Mouse (Mus musculus) intestine, postnatal 0 days (tissue): ENCODE measurements around the gene Mansc4. TPM values are rescaled to one million over a fixed set of nuclear protein-coding genes. Genes with fewer than 3 reads are reported as not detected.

Experiments used
- ATAC-seq: fragments of 200-750 bp; cut with Nextera tagmentation; 2 replicates; pipeline ENCODE4 v1.8.0; 2017; ENCODE audit warnings: mild to moderate bottlenecking, moderate TSS enrichment, moderate library complexity
- H3K27ac ChIP-seq: fragments of 300-500 bp; sonication (generic); 2 replicates; pipeline ENCODE4 v1.5.1; 2014; ENCODE audit warnings: mild to moderate bottlenecking, low read depth, low read length, moderate library complexity
- H3K27me3 ChIP-seq: fragments of 300-500 bp; sonication (generic); replicated peaks from 2 replicates; pipeline ENCODE4 v1.6.1; 2014; ENCODE audit warnings: low read length, mixed read lengths; ENCODE audit not compliant: control insufficient read depth, insufficient read depth
- H3K36me3 ChIP-seq: fragments of 300-500 bp; sonication (generic); 2 replicates; pipeline ENCODE4 v1.6.1; 2014; ENCODE audit warnings: mild to moderate bottlenecking, moderate library complexity; ENCODE audit not compliant: control insufficient read depth, insufficient read depth
- H3K4me1 ChIP-seq: fragments of 300-500 bp; sonication (generic); replicated peaks from 2 replicates; pipeline ENCODE4 v1.6.1; 2014; ENCODE audit warnings: antibody characterized with exemption, low read length, mixed read lengths; ENCODE audit not compliant: control insufficient read depth, insufficient read depth
- H3K4me2 ChIP-seq: fragments of 300-500 bp; sonication (generic); replicated peaks from 2 replicates; pipeline ENCODE4 v1.6.1; 2014; ENCODE audit warnings: low read depth, mild to moderate bottlenecking, moderate library complexity
- H3K4me3 ChIP-seq: fragments of 300-500 bp; sonication (generic); 2 replicates; pipeline ENCODE4 v1.5.1; 2014; ENCODE audit warnings: low read depth, low read length
- H3K9ac ChIP-seq: fragments of 300-500 bp; sonication (generic); 2 replicates; pipeline ENCODE4 v1.6.1; 2014; ENCODE audit warnings: mild to moderate bottlenecking, low read depth, low read length
- H3K9me3 ChIP-seq: fragments of 300-500 bp; sonication (generic); 2 replicates; pipeline ENCODE4 v1.6.1; 2016; ENCODE audit warnings: mixed run types; ENCODE audit not compliant: control insufficient read depth
- CTCF ChIP-seq: sonication (generic); IDR thresholded peaks from 2 replicates; pipeline ENCODE4 v1.5.1; 2016; ENCODE audit warnings: low read depth, mild to moderate bottlenecking, control low read depth, antibody characterized with exemption, moderate library complexity
- WGBS: fragments of 180-500 bp; shearing (Covaris S2); extraction: QIAGEN DNeasy Blood & Tissue Kit; methylation state at CpG from one replicate; pipeline ENCODE4 v1.1.7; 2014; 5-methylcytosine and 5-hydroxymethylcytosine counted together
- polyA plus RNA-seq: library from polyadenylated mRNA; unstranded; fragments of >200 nt; fragmentation: Nextera tagmentation; extraction: Ambion mirVana; gene quantifications from 2 replicates; pipeline ENCODE4 v1.2.1, GENCODE M21; 2015

The Mansc4 gene
- polyA plus RNA-seq, 1 experiment from 2014 or later: 1.4 TPM

GRCm38 (mm10) chr6:147042291-147043290, 44.2 kb downstream of the Mansc4 start, which contains the start of gene Mrps35:
Gene Mrps35, plus strand, starts transcription at chr6:147042764.
- peaks cover 15% of the 10 kb centered on the region; the same call in 1 of the 2 replicates for H3K36me3 ChIP-seq
- peak within 1 kb of the TSS; percentile 96 for H3K9ac ChIP-seq
- H3K9me3 ChIP-seq: no peaks in the 10 kb centered on the region
- peaks cover 9% of the 10 kb centered on the region for H3K4me1 ChIP-seq
- H3K27ac ChIP-seq: peak within 1 kb of the TSS; percentile 87
- peak; percentile 98 for ATAC-seq
- peak within 1 kb of the TSS; percentile 93 for H3K4me3 ChIP-seq
- H3K27me3 ChIP-seq: no peaks in the 10 kb centered on the region
- 3% methylated on average over 65 of the region's 66 CpGs for WGBS
- peak within 1 kb of the TSS; percentile 77 for H3K4me2 ChIP-seq
- TF ChIP-seq CTCF: peak; percentile 40

- no peak for ATAC-seq
- H3K4me2 ChIP-seq: no peak within 1 kb of the TSS; the same call in 1 of the 2 replicates
- H3K4me1 ChIP-seq: no peaks in the 10 kb centered on the region
- no peaks in the 10 kb centered on the region for H3K27me3 ChIP-seq
- 62% methylated on average over 13 of the region's 13 CpGs for WGBS
- H3K27ac ChIP-seq: no peak within 1 kb of the TSS
- no peak within 1 kb of the TSS for H3K4me3 ChIP-seq
- no peak within 1 kb of the TSS for H3K9ac ChIP-seq
- H3K36me3 ChIP-seq: peaks cover 38% of the 10 kb centered on the region
- TF ChIP-seq CTCF: no peak
- no peaks in the 10 kb centered on the region for H3K9me3 ChIP-seq
Observed at GRCm38 (mm10) chr6:147032303-147032925, 54.4 kb downstream of the Mansc4 start, which contains the start of gene Rep15. Gene Rep15, plus strand, starts transcription at chr6:147032584.

GRCm38 (mm10) chr6:147030096-147030885, 56.5 kb downstream of the Mansc4 start:
- Histone ChIP-seq H3K4me1 (no peaks in the 10 kb centered on the region), H3K4me3 (no peak overlapping the region), H3K27me3 (no peaks in the 10 kb centered on the region), H3K36me3 (peaks cover 48% of the 10 kb centered on the region), H3K9me3 (no peaks in the 10 kb centered on the region), H3K27ac (no peak overlapping the region), H3K4me2 (no peak overlapping the region), H3K9ac (no peak overlapping the region)
- no peak for TF ChIP-seq CTCF
- ATAC-seq: no peak
- WGBS: 88% methylated on average over 15 of the region's 15 CpGs

GRCm38 (mm10) chr6:147029591-147029990, 57.2 kb downstream of the Mansc4 start:
- peaks cover 49% of the 10 kb centered on the region for H3K36me3 ChIP-seq
- WGBS: 90% methylated on average over 9 of the region's 9 CpGs

GRCm38 (mm10) chr6:147028396-147028795, 58.4 kb downstream of the Mansc4 start:
- TF ChIP-seq CTCF: no peak
- Histone ChIP-seq H3K9ac (no peak overlapping the region), H3K27ac (no peak overlapping the region), H3K4me2 (no peak overlapping the region), H3K27me3 (no peaks in the 10 kb centered on the region), H3K4me3 (no peak overlapping the region), H3K36me3 (peaks cover 55% of the 10 kb centered on the region), H3K4me1 (no peaks in the 10 kb centered on the region), H3K9me3 (no peaks in the 10 kb centered on the region)
- WGBS: 95% methylated on average over 2 of the region's 2 CpGs
- no peak for ATAC-seq

More at GRCm38 (mm10) chr6:147029591-147029990, 57.2 kb downstream of the Mansc4 start:
- Histone ChIP-seq H3K4me1 (no peaks in the 10 kb centered on the region), H3K27me3 (no peaks in the 10 kb centered on the region), H3K4me3 (no peak overlapping the region), H3K27ac (no peak overlapping the region), H3K4me2 (no peak overlapping the region), H3K9ac (no peak overlapping the region), H3K9me3 (no peaks in the 10 kb centered on the region)
- no peak for ATAC-seq
- TF ChIP-seq CTCF: no peak

Other genes with a start within 250 kb of the Mansc4 start
- gene Smco2, start 236.9 kb downstream of the Mansc4 start, polyA plus RNA-seq: not detected in 2 replicates
- gene Ppfibp1, start 198.5 kb downstream of the Mansc4 start, polyA plus RNA-seq: 32.3 and 32.4 TPM in 2 replicates
- 0.24 TPM in 1 of 2 replicates, not detected in the other for gene 1700034J05Rik, start 132.6 kb downstream of the Mansc4 start, polyA plus RNA-seq
- gene Rep15, start 54.4 kb downstream of the Mansc4 start, polyA plus RNA-seq: 10.4 and 11.7 TPM in 2 replicates
- 89.1 and 97.3 TPM in 2 replicates for gene Mrps35, start 44.3 kb downstream of the Mansc4 start, polyA plus RNA-seq
- 3.2 and 3.6 TPM in 2 replicates for gene Klhl42, start 4.3 kb upstream of the Mansc4 start, polyA plus RNA-seq
- gene Pthlh, start 177.2 kb upstream of the Mansc4 start, polyA plus RNA-seq: 0.43 and 0.65 TPM in 2 replicates